Mouse (Mus musculus): ENCODE measurements around the gene Dusp16.
"Not testable (repeated sequence)": the region's sequence is repeated elsewhere in the genome, so short reads cannot be mapped to it uniquely, and the experiment has no call there.

Gene Dusp16

GRCm38 (mm10) chr6:134700451-134701210, 91.8 kb downstream of the Dusp16 start:
- DNase-seq (ENCODE audit: low spot score in 2 of 2) = no peak

- no peak for DNase-seq (ENCODE audit: low spot score in 2 of 2)
Measured at GRCm38 (mm10) chr6:134698243-134698642, 94.2 kb downstream of the Dusp16 start.

- DNase-seq (ENCODE audit: low spot score in 2 of 2) = no peak
Measured at GRCm38 (mm10) chr6:134696554-134696953, 95.9 kb downstream of the Dusp16 start.

GRCm38 (mm10) chr6:134696146-134696545, 96.3 kb downstream of the Dusp16 start:
- DNase-seq (ENCODE audit: low spot score in 2 of 2) = no peak

- no peak for DNase-seq (ENCODE audit: low spot score in 2 of 2)
Measured at GRCm38 (mm10) chr6:134695625-134696024, 96.8 kb downstream of the Dusp16 start.

- no peak for DNase-seq (ENCODE audit: low spot score in 2 of 2)
Measured at GRCm38 (mm10) chr6:134694988-134695387, 97.4 kb downstream of the Dusp16 start.

- DNase-seq (ENCODE audit: low spot score in 2 of 2) = no peak
Measured at GRCm38 (mm10) chr6:134694498-134694897, 97.9 kb downstream of the Dusp16 start.

GRCm38 (mm10) chr6:134685515-134685914, 106.9 kb downstream of the Dusp16 start:
- DNase-seq (ENCODE audit: low spot score in 2 of 2) = no peak

GRCm38 (mm10) chr6:134685040-134685439, 107.4 kb downstream of the Dusp16 start:
- DNase-seq (ENCODE audit: low spot score in 2 of 2) = no peak

- DNase-seq (ENCODE audit: low spot score in 2 of 2) = no peak
Measured at GRCm38 (mm10) chr6:134684354-134684915, 108.0 kb downstream of the Dusp16 start.

GRCm38 (mm10) chr6:134679330-134679729, 113.1 kb downstream of the Dusp16 start:
- DNase-seq (ENCODE audit: low spot score in 2 of 2) = not testable (repeated sequence)

GRCm38 (mm10) chr6:134678037-134678436, 114.4 kb downstream of the Dusp16 start:
- DNase-seq (ENCODE audit: low spot score in 2 of 2) = no peak

GRCm38 (mm10) chr6:134677504-134677903, 114.9 kb downstream of the Dusp16 start:
- no peak for DNase-seq (ENCODE audit: low spot score in 2 of 2)

- DNase-seq (ENCODE audit: low spot score in 2 of 2) = not testable (repeated sequence)
Measured at GRCm38 (mm10) chr6:134673712-134674111, 118.7 kb downstream of the Dusp16 start.

- no peak for DNase-seq (ENCODE audit: low spot score in 2 of 2)
Measured at GRCm38 (mm10) chr6:134670881-134671411, 121.5 kb downstream of the Dusp16 start.

GRCm38 (mm10) chr6:134669179-134669865, 123.1 kb downstream of the Dusp16 start:
- DNase-seq (ENCODE audit: low spot score in 2 of 2) = no peak

GRCm38 (mm10) chr6:134668519-134668918, 123.9 kb downstream of the Dusp16 start:
- DNase-seq (ENCODE audit: low spot score in 2 of 2) = no peak

- no peak for DNase-seq (ENCODE audit: low spot score in 2 of 2)
Measured at GRCm38 (mm10) chr6:134665817-134666216, 126.6 kb downstream of the Dusp16 start.
